Mouse (Mus musculus) cortical plate, adult 2 months (tissue): ENCODE data around the gene Gsap.

ENCODE experiments used
- CTCF ChIP-seq: fragments of 200-500 bp; IDR thresholded peaks from 2 replicates; pipeline ENCODE4 v1.5.1; 2011; ENCODE audit warnings: mild to moderate bottlenecking, control low read depth, low read length; ENCODE audit not compliant: insufficient read depth; ENCODE audit errors: extremely low read depth
- POLR2A ChIP-seq: fragments of 200-500 bp; IDR thresholded peaks from 2 replicates; pipeline ENCODE4 v1.6.1; 2011; ENCODE audit warnings: mild to moderate bottlenecking, low read length, control low read depth; ENCODE audit not compliant: insufficient read depth; ENCODE audit errors: extremely low read depth

- TF ChIP-seq CTCF, result no peak
- TF ChIP-seq POLR2A, result no peak
Observed at GRCm38 (mm10) chr5:21264352-21265021, 78.4 kb downstream of the Gsap start.
